In the genomic region with DNA sequence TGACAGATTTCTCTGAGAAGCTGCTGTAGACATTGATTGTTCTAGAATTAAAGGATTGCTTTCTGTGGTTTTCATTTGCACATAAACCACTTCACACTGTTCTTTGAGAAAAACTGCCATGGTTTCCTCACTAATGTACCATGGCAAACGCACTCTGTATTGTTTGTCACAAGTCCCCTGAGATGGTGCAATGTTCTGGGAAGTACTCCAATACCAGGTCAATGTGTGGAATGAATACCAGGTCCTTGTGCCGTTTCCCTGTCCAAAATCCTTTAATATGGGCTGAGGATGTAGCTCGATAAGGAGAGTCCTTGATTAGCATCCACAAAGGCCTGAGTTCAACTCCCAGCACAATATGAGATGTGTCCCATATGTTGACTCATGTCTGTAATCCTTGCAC, we compare ENCODE assay signal across 18 mouse cellular contexts.
DNase-seq lines count a peak whose midpoint lies in the region; TF ChIP-seq lines count a peak whose summit lies in the region.
"Had no signal": no experiment of that assay in that cellular context is flagged by ENCODE, and none has a peak within 500 bp of the region (broad histone marks: within the 10 kb centered on the region; RNA-seq: fewer than 3 reads in every experiment).

No protein-coding gene starts in this region.

- 18% methylated on average over 3 of the region's 3 CpGs for WGBS in liver, adult 2 months

- no peaks in the 10 kb centered on the region for H3K79me2 ChIP-seq in liver, adult 2 months (ENCODE audit: control insufficient read depth, insufficient read depth, low read length)

- DNase-seq in heart, adult 11 months: peak; percentile 66
- no peak for DNase-seq in heart, postnatal 10 days
- peak; percentile 98 for DNase-seq in liver, adult 2 months (ENCODE audit: extremely low read depth, low read depth, low spot score)
- no peak for DNase-seq in liver
- DNase-seq in Muller cell, postnatal 12 days (ENCODE audit: inconsistent ontology term): peak; percentile 31
- DNase-seq: adrenal gland, postnatal 14 days; cerebellum, adult 18-20 months; cerebellum, adult 9-11 months; cerebellum, postnatal 36 days; gastrocnemius, postnatal 25 days had no signal

- intact Hi-C loops in heart, postnatal 10 days (cut with DNase I): loop anchor here (5.0 kb wide), 1 partner anchor 49 kb away; no protein-coding TSS in a partner anchor

- TF ChIP-seq CTCF in liver, adult 2 months (IDR thresholded peaks at IDR 0.05; ENCODE audit: low read depth, low read length): no peak

- no peaks in the 10 kb centered on the region for H3K36me3 ChIP-seq in liver, adult 2 months (ENCODE audit: control insufficient read depth, insufficient read depth, low read length)
- H3K36me3 ChIP-seq: embryonic facial prominence, embryonic 13.5 days; forebrain, embryonic 12.5 days; heart, embryonic 15.5 days; hindbrain, embryonic 10.5 days; intestine, embryonic 15.5 days had no signal

- H3K4me3 ChIP-seq in liver, adult 2 months (ENCODE audit: insufficient read depth, low read depth, low read length): no peak overlapping the region
- H3K4me3 ChIP-seq in brown adipose tissue, adult 24 weeks (ENCODE audit: insufficient read depth, low read depth, low read length): no peak overlapping the region
- H3K4me3 ChIP-seq: embryonic facial prominence, embryonic 13.5 days; forebrain, embryonic 12.5 days; heart, embryonic 15.5 days; hindbrain, embryonic 10.5 days; intestine, embryonic 15.5 days had no signal

- peaks cover 19% of the 10 kb centered on the region for H3K4me1 ChIP-seq in liver, adult 2 months (ENCODE audit: control insufficient read depth, insufficient read depth, low read length)
- H3K4me1 ChIP-seq in brown adipose tissue, adult 24 weeks (ENCODE audit: control insufficient read depth, insufficient read depth, insufficient read length, low read length): peaks cover 11% of the 10 kb centered on the region; the same call in 1 of the 2 replicates
- H3K4me1 ChIP-seq: embryonic facial prominence, embryonic 13.5 days; forebrain, embryonic 12.5 days; heart, embryonic 15.5 days; hindbrain, embryonic 10.5 days; intestine, embryonic 15.5 days had no signal

- H3K27me3 ChIP-seq in liver, adult 2 months (ENCODE audit: control insufficient read depth, insufficient read depth, low read length): no peaks in the 10 kb centered on the region
- H3K27me3 ChIP-seq: CH12.LX; embryonic facial prominence, embryonic 13.5 days; forebrain, embryonic 12.5 days; heart, embryonic 15.5 days; intestine, embryonic 15.5 days had no signal

- peak overlapping the region; percentile 93 for H3K27ac ChIP-seq in liver, adult 2 months (replicated peaks; ENCODE audit: insufficient read depth, low read depth, low read length)
- H3K27ac ChIP-seq in brown adipose tissue, adult 24 weeks (replicated peaks; ENCODE audit: low read depth, low read length): peak overlapping the region; percentile 78; the same call in 1 of the 2 replicates
- H3K27ac ChIP-seq: embryonic facial prominence, embryonic 13.5 days; forebrain, embryonic 12.5 days; heart, embryonic 15.5 days; hindbrain, embryonic 14.5 days; intestine, embryonic 15.5 days had no signal

- H3K9ac ChIP-seq in liver, adult 2 months (ENCODE audit: low read depth, low read length): no peak overlapping the region
- H3K9ac ChIP-seq: embryonic facial prominence, embryonic 13.5 days; forebrain, embryonic 12.5 days; heart, embryonic 15.5 days; hindbrain, embryonic 14.5 days; intestine, embryonic 15.5 days had no signal

- TF ChIP-seq POLR2A in liver, adult 2 months (IDR thresholded peaks at IDR 0.05; ENCODE audit: extremely low read depth, insufficient read depth, low read length): no peak

Comparison
In these comparisons a context has a peak if more than half of its experiments do, and no peak if none do; other contexts are left out.
1. DNase-seq: peak in heart, adult 11 months (single experiment), liver, adult 2 months (single experiment) and Muller cell, postnatal 12 days (single experiment); none in heart, postnatal 10 days (0 of 2) and liver (single experiment).